Mouse (Mus musculus): ENCODE results near the gene Gm13271. TPM values are rescaled to one million over a fixed set of nuclear protein-coding genes. Genes with fewer than 3 reads are reported as not detected.
"Not testable (repeated sequence)": the region's sequence is repeated elsewhere in the genome, so short reads cannot be mapped to it uniquely, and the experiment has no call there.

Gm13271 gene
- polyA plus RNA-seq, 1 experiment = not detected

- peak; percentile 60 to 73 for DNase-seq
- H3K27ac ChIP-seq (ENCODE audit: insufficient read depth, low read length); H3K4me3 ChIP-seq (replicated peaks; ENCODE audit: insufficient read depth, low read depth, low read length); H3K27me3 ChIP-seq (ENCODE audit: control insufficient read depth, insufficient read depth, low read length); H3K4me1 ChIP-seq (ENCODE audit: control insufficient read depth, insufficient read depth, low read length): not testable (repeated sequence)
- WGBS = 3% methylated on average over 40 of the region's 42 CpGs
- TF ChIP-seq CTCF (IDR thresholded peaks at IDR 0.05; ENCODE audit: borderline replicate concordance, insufficient read depth, low read depth, low read length) = peak; percentile 33; the same call in 1 of the 2 replicates
Observed at GRCm38 (mm10) chr4:88763384-88764018, 8.8 kb downstream of the Gm13271 start.

DNA sequence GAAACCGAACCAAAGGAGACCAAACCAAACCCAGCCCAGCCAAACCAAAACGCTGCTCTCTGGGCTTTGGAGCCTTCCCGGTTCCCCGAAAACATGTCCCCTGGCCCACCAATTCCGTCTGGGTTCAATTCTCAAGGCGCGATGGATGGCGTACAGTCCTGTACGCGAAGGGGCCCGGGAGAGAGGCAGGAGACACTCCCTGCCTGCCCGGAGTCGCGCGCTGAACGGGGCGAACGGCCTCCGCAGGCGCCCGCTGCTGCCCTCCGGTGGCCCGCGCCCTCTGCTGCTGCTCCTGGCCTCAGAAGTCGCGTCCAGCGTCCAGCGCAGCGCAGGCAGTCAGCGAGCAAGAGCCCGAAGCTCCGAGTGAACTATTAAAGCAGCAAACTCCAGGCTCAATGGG, 18.9 kb downstream of the Gm13271 start, which contains the start of gene Gm13290:
Gene Gm13290, plus strand, starts transcription at position 301 of the 400 bp plus-strand sequence.
- not testable (repeated sequence) for H3K4me3 ChIP-seq (replicated peaks; ENCODE audit: insufficient read depth, low read depth, low read length); H3K27me3 ChIP-seq (ENCODE audit: control insufficient read depth, insufficient read depth, low read length); DNase-seq; H3K4me1 ChIP-seq (ENCODE audit: control insufficient read depth, insufficient read depth, low read length); H3K27ac ChIP-seq (ENCODE audit: insufficient read depth, low read length)
- no CpG with 5 or more reads among the region's 32 CpGs for WGBS

DNA sequence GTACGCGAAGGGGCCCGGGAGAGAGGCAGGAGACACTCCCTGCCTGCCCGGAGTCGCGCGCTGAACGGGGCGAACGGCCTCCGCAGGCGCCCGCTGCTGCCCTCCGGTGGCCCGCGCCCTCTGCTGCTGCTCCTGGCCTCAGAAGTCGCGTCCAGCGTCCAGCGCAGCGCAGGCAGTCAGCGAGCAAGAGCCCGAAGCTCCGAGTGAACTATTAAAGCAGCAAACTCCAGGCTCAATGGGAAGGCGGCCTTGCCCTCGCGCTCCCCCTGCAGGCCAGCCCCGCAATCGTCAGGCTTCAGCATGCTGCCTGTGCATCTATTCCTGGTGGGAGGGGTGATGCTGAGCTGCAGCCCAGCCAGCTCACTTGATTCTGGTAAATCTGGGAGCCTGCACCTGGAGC, 22.0 kb downstream of the Gm13271 start, which contains the start of gene Gm13289:
Gene Gm13289, plus strand, starts transcription at position 301 of the 400 bp plus-strand sequence.
- DNase-seq; H3K4me3 ChIP-seq (replicated peaks; ENCODE audit: insufficient read depth, low read depth, low read length); H3K27me3 ChIP-seq (ENCODE audit: control insufficient read depth, insufficient read depth, low read length); H3K27ac ChIP-seq (ENCODE audit: insufficient read depth, low read length); H3K4me1 ChIP-seq (ENCODE audit: control insufficient read depth, insufficient read depth, low read length): not testable (repeated sequence)
- no CpG with 5 or more reads among the region's 29 CpGs for WGBS

DNA sequence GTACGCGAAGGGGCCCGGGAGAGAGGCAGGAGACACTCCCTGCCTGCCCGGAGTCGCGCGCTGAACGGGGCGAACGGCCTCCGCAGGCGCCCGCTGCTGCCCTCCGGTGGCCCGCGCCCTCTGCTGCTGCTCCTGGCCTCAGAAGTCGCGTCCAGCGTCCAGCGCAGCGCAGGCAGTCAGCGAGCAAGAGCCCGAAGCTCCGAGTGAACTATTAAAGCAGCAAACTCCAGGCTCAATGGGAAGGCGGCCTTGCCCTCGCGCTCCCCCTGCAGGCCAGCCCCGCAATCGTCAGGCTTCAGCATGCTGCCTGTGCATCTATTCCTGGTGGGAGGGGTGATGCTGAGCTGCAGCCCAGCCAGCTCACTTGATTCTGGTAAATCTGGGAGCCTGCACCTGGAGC, 24.9 kb downstream of the Gm13271 start, which contains the start of gene Gm13272:
Gene Gm13272, plus strand, starts transcription at position 301 of the 400 bp plus-strand sequence.
- not testable (repeated sequence) for H3K4me3 ChIP-seq (replicated peaks; ENCODE audit: insufficient read depth, low read depth, low read length); DNase-seq; H3K4me1 ChIP-seq (ENCODE audit: control insufficient read depth, insufficient read depth, low read length); H3K27me3 ChIP-seq (ENCODE audit: control insufficient read depth, insufficient read depth, low read length); H3K27ac ChIP-seq (ENCODE audit: insufficient read depth, low read length)
- WGBS = no CpG with 5 or more reads among the region's 29 CpGs

- not testable (repeated sequence) for H3K4me1 ChIP-seq (ENCODE audit: control insufficient read depth, insufficient read depth, low read length); DNase-seq; H3K27ac ChIP-seq (ENCODE audit: insufficient read depth, low read length); H3K4me3 ChIP-seq (replicated peaks; ENCODE audit: insufficient read depth, low read depth, low read length); H3K27me3 ChIP-seq (ENCODE audit: control insufficient read depth, insufficient read depth, low read length)
- 49% methylated on average over 16 of the region's 18 CpGs for WGBS
Observed at GRCm38 (mm10) chr4:88780320-88780719, 25.7 kb downstream of the Gm13271 start.

GRCm38 (mm10) chr4:88781831-88782230, 27.2 kb downstream of the Gm13271 start, which contains the start of gene Ifnz:
Gene Ifnz (plus strand): TSS chr4:88782131.
- not testable (repeated sequence) for H3K27me3 ChIP-seq (ENCODE audit: control insufficient read depth, insufficient read depth, low read length); H3K4me1 ChIP-seq (ENCODE audit: control insufficient read depth, insufficient read depth, low read length); DNase-seq; H3K27ac ChIP-seq (ENCODE audit: insufficient read depth, low read length); H3K4me3 ChIP-seq (replicated peaks; ENCODE audit: insufficient read depth, low read depth, low read length)
- WGBS = 19% methylated on average over 4 of the region's 7 CpGs

DNA sequence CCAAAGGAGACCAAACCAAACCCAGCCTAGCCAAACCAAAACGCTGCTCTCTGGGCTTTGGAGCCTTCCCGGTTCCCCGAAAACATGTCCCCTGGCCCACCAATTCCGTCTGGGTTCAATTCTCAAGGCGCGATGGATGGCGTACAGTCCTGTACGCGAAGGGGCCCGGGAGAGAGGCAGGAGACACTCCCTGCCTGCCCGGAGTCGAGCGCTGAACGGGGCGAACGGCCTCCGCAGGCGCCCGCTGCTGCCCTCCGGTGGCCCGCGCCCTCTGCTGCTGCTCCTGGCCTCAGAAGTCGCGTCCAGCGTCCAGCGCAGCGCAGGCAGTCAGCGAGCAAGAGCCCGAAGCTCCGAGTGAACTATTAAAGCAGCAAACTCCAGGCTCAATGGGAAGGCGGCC, 27.7 kb downstream of the Gm13271 start:
- H3K4me1 ChIP-seq (ENCODE audit: control insufficient read depth, insufficient read depth, low read length); H3K27ac ChIP-seq (ENCODE audit: insufficient read depth, low read length); DNase-seq; H3K4me3 ChIP-seq (replicated peaks; ENCODE audit: insufficient read depth, low read depth, low read length); H3K27me3 ChIP-seq (ENCODE audit: control insufficient read depth, insufficient read depth, low read length): not testable (repeated sequence)
- under 1% methylated on average over 16 of the region's 31 CpGs for WGBS

GRCm38 (mm10) chr4:88785409-88785808, 30.7 kb downstream of the Gm13271 start, which contains the start of gene Gm13276:
Gene Gm13276 (plus strand): TSS chr4:88785709.
- H3K27ac ChIP-seq (ENCODE audit: insufficient read depth, low read length); DNase-seq; H3K4me1 ChIP-seq (ENCODE audit: control insufficient read depth, insufficient read depth, low read length); H3K27me3 ChIP-seq (ENCODE audit: control insufficient read depth, insufficient read depth, low read length); H3K4me3 ChIP-seq (replicated peaks; ENCODE audit: insufficient read depth, low read depth, low read length): not testable (repeated sequence)
- WGBS = no CpG with 5 or more reads among the region's 27 CpGs

DNA sequence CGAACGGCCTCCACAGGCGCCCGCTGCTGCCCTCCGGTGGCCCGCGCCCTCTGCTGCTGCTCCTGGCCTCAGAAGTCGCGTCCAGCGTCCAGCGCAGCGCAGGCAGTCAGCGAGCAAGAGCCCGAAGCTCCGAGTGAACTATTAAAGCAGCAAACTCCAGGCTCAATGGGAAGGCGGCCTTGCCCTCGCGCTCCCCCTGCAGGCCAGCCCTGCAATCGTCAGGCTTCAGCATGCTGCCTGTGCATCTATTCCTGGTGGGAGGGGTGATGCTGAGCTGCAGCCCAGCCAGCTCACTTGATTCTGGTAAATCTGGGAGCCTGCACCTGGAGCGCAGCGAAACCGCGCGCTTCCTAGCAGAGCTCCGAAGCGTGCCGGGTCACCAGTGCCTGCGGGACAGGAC, 33.7 kb downstream of the Gm13271 start, which contains the start of gene Gm13277:
Gene Gm13277, plus strand, starts transcription at position 231 of the 400 bp plus-strand sequence.
- H3K4me1 ChIP-seq (ENCODE audit: control insufficient read depth, insufficient read depth, low read length); H3K4me3 ChIP-seq (replicated peaks; ENCODE audit: insufficient read depth, low read depth, low read length); H3K27ac ChIP-seq (ENCODE audit: insufficient read depth, low read length); H3K27me3 ChIP-seq (ENCODE audit: control insufficient read depth, insufficient read depth, low read length): not testable (repeated sequence)
- 0% methylated on average over 3 of the region's 28 CpGs for WGBS
- peak; percentile 45 for TF ChIP-seq CTCF (IDR thresholded peaks at IDR 0.05; ENCODE audit: borderline replicate concordance, insufficient read depth, low read depth, low read length)
- DNase-seq = peak; percentile 80

DNA sequence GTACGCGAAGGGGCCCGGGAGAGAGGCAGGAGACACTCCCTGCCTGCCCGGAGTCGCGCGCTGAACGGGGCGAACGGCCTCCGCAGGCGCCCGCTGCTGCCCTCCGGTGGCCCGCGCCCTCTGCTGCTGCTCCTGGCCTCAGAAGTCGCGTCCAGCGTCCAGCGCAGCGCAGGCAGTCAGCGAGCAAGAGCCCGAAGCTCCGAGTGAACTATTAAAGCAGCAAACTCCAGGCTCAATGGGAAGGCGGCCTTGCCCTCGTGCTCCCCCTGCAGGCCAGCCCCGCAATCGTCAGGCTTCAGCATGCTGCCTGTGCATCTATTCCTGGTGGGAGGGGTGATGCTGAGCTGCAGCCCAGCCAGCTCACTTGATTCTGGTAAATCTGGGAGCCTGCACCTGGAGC, 36.6 kb downstream of the Gm13271 start, which contains the start of gene Gm13278:
Gene Gm13278, plus strand, starts transcription at position 301 of the 400 bp plus-strand sequence.
- not testable (repeated sequence) for DNase-seq; H3K27ac ChIP-seq (ENCODE audit: insufficient read depth, low read length); H3K4me1 ChIP-seq (ENCODE audit: control insufficient read depth, insufficient read depth, low read length); H3K4me3 ChIP-seq (replicated peaks; ENCODE audit: insufficient read depth, low read depth, low read length); H3K27me3 ChIP-seq (ENCODE audit: control insufficient read depth, insufficient read depth, low read length)
- WGBS = no CpG with 5 or more reads among the region's 28 CpGs
